Mouse (Mus musculus): ENCODE measurements at regions not wholly inside any gene's neighbourhood (a gene's known extent, or its start where the extent isn't known, plus 50 kb on each side); places are given as distances from the start of the nearest gene placed in this dataset.
"Not testable (repeated sequence)": the region's sequence is repeated elsewhere in the genome, so short reads cannot be mapped to it uniquely, and the experiment has no call there.

DNA sequence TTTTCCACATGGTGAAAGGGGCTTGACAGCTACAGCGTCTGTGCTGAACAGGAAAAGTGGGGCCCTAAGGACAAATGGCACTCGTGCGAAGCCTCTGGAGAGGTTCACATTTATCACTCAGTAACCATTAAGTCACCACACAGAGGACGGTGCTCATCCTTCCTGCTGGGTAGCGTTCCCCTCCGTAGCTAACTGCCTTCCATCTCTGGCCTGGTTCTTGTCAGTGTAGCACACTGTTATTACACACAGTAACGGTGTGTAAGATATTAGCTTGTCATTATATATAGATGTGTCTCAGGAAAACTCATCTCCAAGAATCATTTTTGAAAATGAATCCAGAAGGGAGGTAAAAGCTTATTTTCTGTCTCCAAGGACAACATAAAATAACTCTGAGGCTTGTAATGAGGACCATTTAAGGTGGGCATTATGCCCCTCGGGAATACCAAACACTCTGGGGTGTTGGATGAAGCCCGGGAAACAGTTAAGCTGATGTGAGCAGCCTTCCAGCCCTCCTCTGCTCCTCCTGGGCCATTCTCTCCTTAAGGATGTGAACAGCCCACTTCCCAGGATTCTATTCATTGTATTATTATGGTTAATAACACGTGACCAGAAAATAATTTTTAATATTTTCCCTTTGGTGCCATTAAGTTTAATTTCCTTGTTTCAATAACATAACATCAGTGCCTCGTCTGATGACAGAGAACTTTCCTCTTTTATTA lies 222.7 kb upstream of the Arid2 start:
- Histone ChIP-seq H3K4me1 (ENCODE audit: control insufficient read depth, insufficient read depth, low read length) (no peaks in the 10 kb centered on the region), H3K4me2 (ENCODE audit: low read depth) (no peak overlapping the region), H3K36me3 (ENCODE audit: control insufficient read depth, insufficient read depth, low read length) (no peaks in the 10 kb centered on the region), H3K27me3 (ENCODE audit: control insufficient read depth, insufficient read depth, low read length) (no peaks in the 10 kb centered on the region), H3K9ac (ENCODE audit: low read length) (no peak overlapping the region), H3K4me3 (ENCODE audit: low read depth, low read length) (no peak overlapping the region), H3K27ac (ENCODE audit: low read depth, low read length) (no peak overlapping the region), H3K9me3 (ENCODE audit: control insufficient read depth, low read length) (no peaks in the 10 kb centered on the region)
- no peak for ATAC-seq (ENCODE audit: insufficient read depth, low FRiP score, low TSS enrichment)
- 66% methylated on average over 11 of the region's 11 CpGs for WGBS
- no peak for DNase-seq (ENCODE audit: low spot score)

DNA sequence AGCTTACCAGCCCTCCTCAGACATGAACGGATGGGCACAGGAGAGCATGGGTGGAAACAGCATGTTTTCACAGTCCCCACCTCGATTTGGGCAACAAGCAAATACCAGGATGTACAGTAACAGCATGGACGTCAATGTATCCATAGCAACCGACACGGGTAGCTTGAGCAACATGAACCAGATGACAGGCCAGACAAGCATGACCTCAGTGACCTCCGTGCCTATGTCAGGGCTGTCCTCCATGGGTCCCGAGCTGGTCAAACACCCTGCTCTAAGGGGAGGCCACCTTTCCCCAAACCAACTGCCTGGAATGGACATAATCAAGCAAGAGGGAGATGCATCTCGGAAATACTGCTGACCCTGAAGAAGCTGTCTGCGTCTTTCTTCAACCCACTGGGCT lies 211.7 kb upstream of the Arid2 start:
- ATAC-seq (ENCODE audit: insufficient read depth, low FRiP score, low TSS enrichment) (no peak), DNase-seq (ENCODE audit: low spot score) (no peak)
- no peak overlapping the region for H3K4me2 ChIP-seq (ENCODE audit: low read depth)
- H3K36me3 ChIP-seq (ENCODE audit: control insufficient read depth, insufficient read depth, low read length) = no peaks in the 10 kb centered on the region
- WGBS = 77% methylated on average over 9 of the region's 9 CpGs
- H3K27ac ChIP-seq (ENCODE audit: low read depth, low read length) = no peak overlapping the region
- no peaks in the 10 kb centered on the region for H3K27me3 ChIP-seq (ENCODE audit: control insufficient read depth, insufficient read depth, low read length)
- no peak overlapping the region for H3K9ac ChIP-seq (ENCODE audit: low read length)
- H3K4me1 ChIP-seq (ENCODE audit: control insufficient read depth, insufficient read depth, low read length) = no peaks in the 10 kb centered on the region
- H3K4me3 ChIP-seq (ENCODE audit: low read depth, low read length) = no peak overlapping the region
- H3K9me3 ChIP-seq (ENCODE audit: control insufficient read depth, low read length) = no peaks in the 10 kb centered on the region

DNA sequence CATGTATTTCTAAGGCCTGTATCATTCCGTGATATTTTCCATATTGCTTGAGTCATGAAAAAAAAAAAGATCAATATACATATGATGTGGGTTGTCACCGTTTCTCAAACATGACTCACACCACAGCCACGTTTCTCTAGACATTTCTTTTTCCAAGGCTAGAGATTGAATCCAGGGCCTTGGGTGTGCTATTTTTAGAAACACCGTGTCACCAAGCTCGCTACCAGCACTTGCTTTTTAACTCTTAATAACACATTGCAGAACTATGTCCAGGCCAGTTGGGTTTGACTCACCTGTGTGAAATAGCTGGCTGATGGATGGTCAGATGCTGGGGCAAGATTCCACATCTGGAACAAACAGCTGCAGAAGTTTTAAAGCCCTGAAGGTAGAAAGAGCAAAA lies 209.6 kb upstream of the Arid2 start:
- DNase-seq (ENCODE audit: low spot score) (no peak), ATAC-seq (ENCODE audit: insufficient read depth, low FRiP score, low TSS enrichment) (no peak)
- Histone ChIP-seq H3K4me1 (ENCODE audit: control insufficient read depth, insufficient read depth, low read length) (no peaks in the 10 kb centered on the region), H3K27ac (ENCODE audit: low read depth, low read length) (no peak overlapping the region), H3K4me2 (ENCODE audit: low read depth) (no peak overlapping the region), H3K9me3 (ENCODE audit: control insufficient read depth, low read length) (no peaks in the 10 kb centered on the region), H3K4me3 (ENCODE audit: low read depth, low read length) (no peak overlapping the region), H3K9ac (ENCODE audit: low read length) (no peak overlapping the region), H3K27me3 (ENCODE audit: control insufficient read depth, insufficient read depth, low read length) (no peaks in the 10 kb centered on the region), H3K36me3 (ENCODE audit: control insufficient read depth, insufficient read depth, low read length) (no peaks in the 10 kb centered on the region)
- 80% methylated on average over 5 of the region's 5 CpGs for WGBS

DNA sequence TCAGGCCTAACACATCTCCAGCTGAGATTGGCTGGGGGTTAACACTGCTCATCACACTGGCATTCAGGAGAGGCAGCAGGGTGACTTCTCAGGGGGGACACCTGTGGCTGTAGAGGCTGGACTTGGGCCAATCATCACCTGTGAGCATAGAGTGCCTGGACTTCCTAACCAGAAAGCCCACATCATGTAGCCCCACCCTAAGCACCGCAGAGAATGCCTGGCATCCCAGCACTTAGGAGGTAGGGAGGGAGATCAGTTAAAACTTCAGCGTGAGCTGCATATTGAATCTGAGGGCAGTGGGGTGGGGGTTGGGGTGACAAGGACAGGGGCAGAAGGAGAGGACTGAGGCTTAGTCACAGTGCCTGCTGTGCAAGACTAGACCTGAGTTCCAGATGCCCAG lies 208.7 kb upstream of the Arid2 start:
- Histone ChIP-seq H3K27ac (ENCODE audit: low read depth, low read length) (no peak overlapping the region), H3K9me3 (ENCODE audit: control insufficient read depth, low read length) (no peaks in the 10 kb centered on the region), H3K27me3 (ENCODE audit: control insufficient read depth, insufficient read depth, low read length) (no peaks in the 10 kb centered on the region), H3K4me3 (ENCODE audit: low read depth, low read length) (no peak overlapping the region), H3K4me2 (ENCODE audit: low read depth) (no peak overlapping the region), H3K9ac (ENCODE audit: low read length) (no peak overlapping the region), H3K4me1 (ENCODE audit: control insufficient read depth, insufficient read depth, low read length) (no peaks in the 10 kb centered on the region), H3K36me3 (ENCODE audit: control insufficient read depth, insufficient read depth, low read length) (no peaks in the 10 kb centered on the region)
- no peak for ATAC-seq (ENCODE audit: insufficient read depth, low FRiP score, low TSS enrichment)
- no peak for DNase-seq (ENCODE audit: low spot score)
- 62% methylated on average over 2 of the region's 2 CpGs for WGBS

DNA sequence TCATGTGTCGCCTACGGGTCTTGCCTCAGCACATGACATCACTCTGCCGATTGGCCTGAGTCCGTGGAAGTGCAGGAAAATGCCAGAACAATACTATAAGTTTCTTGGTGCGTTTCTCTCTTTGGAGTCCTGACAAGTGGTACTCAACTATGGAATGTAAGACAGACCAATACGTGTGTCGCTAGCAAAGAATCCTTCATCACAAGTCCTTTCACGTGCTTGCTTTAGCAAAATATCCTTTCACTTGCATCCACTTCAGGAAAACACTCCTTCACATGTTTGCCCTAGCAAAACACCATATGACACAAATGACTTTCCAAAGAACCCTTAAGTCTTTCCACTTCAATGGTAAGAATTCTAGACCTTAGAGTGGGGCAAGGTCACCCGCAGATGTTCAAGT lies 197.6 kb upstream of the Arid2 start:
- H3K4me1 ChIP-seq (ENCODE audit: control insufficient read depth, insufficient read depth, low read length) = no peaks in the 10 kb centered on the region
- no peak overlapping the region for H3K4me3 ChIP-seq (ENCODE audit: low read depth, low read length)
- H3K27me3 ChIP-seq (ENCODE audit: control insufficient read depth, insufficient read depth, low read length) = no peaks in the 10 kb centered on the region
- H3K36me3 ChIP-seq (ENCODE audit: control insufficient read depth, insufficient read depth, low read length) = no peaks in the 10 kb centered on the region
- WGBS = 94% methylated on average over 9 of the region's 9 CpGs
- no peak overlapping the region for H3K4me2 ChIP-seq (ENCODE audit: low read depth)
- no peaks in the 10 kb centered on the region for H3K9me3 ChIP-seq (ENCODE audit: control insufficient read depth, low read length)
- ATAC-seq (ENCODE audit: insufficient read depth, low FRiP score, low TSS enrichment) = no peak
- DNase-seq (ENCODE audit: low spot score) = no peak
- no peak overlapping the region for H3K9ac ChIP-seq (ENCODE audit: low read length)
- no peak overlapping the region for H3K27ac ChIP-seq (ENCODE audit: low read depth, low read length)

DNA sequence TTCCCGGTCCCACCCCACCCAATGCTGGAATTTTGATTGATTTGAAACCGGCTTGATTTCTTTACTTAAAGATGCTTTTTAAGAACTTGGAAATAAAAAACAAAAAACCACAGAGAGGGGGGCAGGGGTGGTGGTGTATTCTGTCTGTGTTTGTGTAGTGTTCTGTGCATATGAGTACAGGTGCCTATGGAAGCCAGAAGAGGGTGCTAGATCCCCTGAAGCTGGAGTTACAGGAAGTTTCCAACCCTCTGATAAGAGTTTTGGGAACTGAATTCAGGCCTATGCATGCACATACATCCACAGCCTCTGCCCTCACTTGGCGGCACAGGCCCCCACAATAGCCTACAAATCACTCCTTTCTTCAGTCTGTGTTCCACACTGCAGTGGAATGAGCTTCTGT lies 190.9 kb upstream of the Arid2 start:
- Histone ChIP-seq H3K9me3 (ENCODE audit: control insufficient read depth, low read length) (no peaks in the 10 kb centered on the region), H3K4me1 (ENCODE audit: control insufficient read depth, insufficient read depth, low read length) (no peaks in the 10 kb centered on the region), H3K4me3 (ENCODE audit: low read depth, low read length) (no peak overlapping the region), H3K9ac (ENCODE audit: low read length) (no peak overlapping the region), H3K27ac (ENCODE audit: low read depth, low read length) (no peak overlapping the region), H3K4me2 (ENCODE audit: low read depth) (no peak overlapping the region), H3K27me3 (ENCODE audit: control insufficient read depth, insufficient read depth, low read length) (no peaks in the 10 kb centered on the region), H3K36me3 (ENCODE audit: control insufficient read depth, insufficient read depth, low read length) (no peaks in the 10 kb centered on the region)
- no peak for ATAC-seq (ENCODE audit: insufficient read depth, low FRiP score, low TSS enrichment)
- 75% methylated on average over 3 of the region's 3 CpGs for WGBS
- DNase-seq (ENCODE audit: low spot score) = no peak

DNA sequence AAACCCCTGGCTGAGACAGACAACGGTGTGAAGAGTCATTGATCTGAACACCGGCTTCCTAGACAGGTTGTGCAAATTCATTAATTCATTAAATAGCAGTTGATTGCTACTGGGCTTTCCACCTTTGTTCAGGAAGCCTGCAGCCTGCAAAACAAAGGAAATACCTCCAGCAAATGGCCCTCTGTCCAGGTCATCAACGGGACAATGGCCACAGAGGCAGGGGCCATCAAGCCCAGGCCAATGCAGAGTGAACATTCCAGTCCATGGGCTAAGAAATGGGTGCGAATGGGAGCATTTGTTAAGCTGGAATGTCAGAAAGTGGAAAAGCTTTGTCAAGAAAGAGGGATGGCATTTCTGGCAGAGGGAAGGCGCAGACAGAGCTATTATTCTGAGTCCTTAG lies 188.5 kb upstream of the Arid2 start:
- no peak for DNase-seq (ENCODE audit: low spot score)
- H3K9ac ChIP-seq (ENCODE audit: low read length) = no peak overlapping the region
- H3K27me3 ChIP-seq (ENCODE audit: control insufficient read depth, insufficient read depth, low read length) = no peaks in the 10 kb centered on the region
- no peaks in the 10 kb centered on the region for H3K9me3 ChIP-seq (ENCODE audit: control insufficient read depth, low read length)
- no peaks in the 10 kb centered on the region for H3K36me3 ChIP-seq (ENCODE audit: control insufficient read depth, insufficient read depth, low read length)
- H3K27ac ChIP-seq (ENCODE audit: low read depth, low read length) = no peak overlapping the region
- no peak overlapping the region for H3K4me2 ChIP-seq (ENCODE audit: low read depth)
- ATAC-seq (ENCODE audit: insufficient read depth, low FRiP score, low TSS enrichment) = no peak
- no peak overlapping the region for H3K4me3 ChIP-seq (ENCODE audit: low read depth, low read length)
- 0 out of 2 replicates have a peak, but pooled peaks cover 1% of the 10 kb centered on the region for H3K4me1 ChIP-seq (ENCODE audit: control insufficient read depth, insufficient read depth, low read length)
- WGBS = 51% methylated on average over 5 of the region's 5 CpGs

DNA sequence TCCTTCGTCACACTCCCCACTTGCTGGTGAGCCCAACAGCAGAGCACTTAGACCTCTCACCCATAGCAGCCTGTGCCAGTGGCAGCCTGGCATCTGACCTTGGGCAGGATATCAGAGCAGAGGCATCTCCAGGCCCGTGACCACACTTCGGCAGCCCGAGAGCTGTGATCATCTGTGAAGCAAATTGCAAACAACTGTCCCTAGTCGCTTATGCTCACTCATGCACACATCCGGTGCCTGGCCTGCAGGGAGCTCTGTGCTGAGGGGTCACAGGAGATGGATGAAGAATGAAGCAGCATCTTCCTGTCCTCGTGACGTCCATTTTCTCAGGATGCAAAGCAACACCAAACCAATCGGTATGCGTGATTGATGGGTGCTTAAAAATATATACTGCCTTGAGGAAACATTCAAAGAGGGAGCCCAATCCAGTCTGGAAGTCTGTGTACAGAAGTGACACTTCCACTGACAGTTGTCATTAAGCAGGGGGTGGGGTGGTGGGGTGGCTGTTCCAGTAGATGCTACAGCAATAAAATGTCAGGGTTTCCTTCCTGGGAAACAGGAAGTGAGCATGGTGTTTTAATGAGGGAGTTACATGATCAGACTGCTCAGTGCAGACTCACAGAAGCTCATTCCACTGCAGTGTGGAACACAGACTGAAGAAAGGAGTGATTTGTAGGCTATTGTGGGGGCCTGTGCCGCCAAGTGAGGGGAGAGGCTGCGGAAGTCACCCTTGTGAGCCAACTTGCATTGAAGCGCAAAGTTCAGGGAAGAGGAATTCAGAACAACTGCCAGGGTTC lies 187.3 kb upstream of the Arid2 start:
- H3K4me3 ChIP-seq (ENCODE audit: low read depth, low read length); DNase-seq (ENCODE audit: low spot score); H3K4me1 ChIP-seq (ENCODE audit: control insufficient read depth, insufficient read depth, low read length); H3K9ac ChIP-seq (ENCODE audit: low read length); H3K9me3 ChIP-seq (ENCODE audit: control insufficient read depth, low read length); ATAC-seq (ENCODE audit: insufficient read depth, low FRiP score, low TSS enrichment); H3K27me3 ChIP-seq (ENCODE audit: control insufficient read depth, insufficient read depth, low read length); H3K36me3 ChIP-seq (ENCODE audit: control insufficient read depth, insufficient read depth, low read length); H3K27ac ChIP-seq (ENCODE audit: low read depth, low read length); H3K4me2 ChIP-seq (ENCODE audit: low read depth): not testable (repeated sequence)
- 71% methylated on average over 11 of the region's 13 CpGs for WGBS

DNA sequence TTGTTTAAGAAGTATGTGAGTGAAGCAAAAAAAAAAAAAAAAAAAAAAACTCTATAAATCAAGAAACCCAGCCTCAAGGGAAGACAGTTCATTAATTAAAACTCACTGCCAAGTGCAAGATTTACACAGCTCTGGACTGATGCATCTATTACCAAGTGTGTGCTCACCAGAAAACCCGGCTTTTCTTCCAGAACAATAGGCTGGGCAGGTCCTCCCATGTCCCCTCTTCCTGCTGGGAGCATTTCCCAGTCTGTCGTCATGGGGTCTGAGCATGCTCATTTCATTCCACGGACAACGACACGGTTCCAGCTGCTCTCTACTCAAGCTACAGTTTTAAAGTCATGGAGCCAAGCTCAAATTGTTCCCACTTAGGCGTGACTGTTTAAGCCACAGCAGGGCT lies 183.6 kb upstream of the Arid2 start:
- DNase-seq (ENCODE audit: low spot score) = peak; percentile 26

More for the DNA sequence above, 183.6 kb upstream of the Arid2 start:
- H3K4me3 ChIP-seq (ENCODE audit: low read depth, low read length) = no peak overlapping the region
- 26% methylated on average over 6 of the region's 6 CpGs for WGBS
- H3K9me3 ChIP-seq (ENCODE audit: control insufficient read depth, low read length) = no peaks in the 10 kb centered on the region
- no peak overlapping the region for H3K27ac ChIP-seq (ENCODE audit: low read depth, low read length)
- H3K27me3 ChIP-seq (ENCODE audit: control insufficient read depth, insufficient read depth, low read length) = no peaks in the 10 kb centered on the region
- peak; percentile 53; the same call in 1 of the 2 replicates for ATAC-seq (ENCODE audit: insufficient read depth, low FRiP score, low TSS enrichment)
- H3K4me1 ChIP-seq (ENCODE audit: control insufficient read depth, insufficient read depth, low read length) = 0 out of 2 replicates have a peak, but pooled peaks cover 3% of the 10 kb centered on the region
- H3K4me2 ChIP-seq (ENCODE audit: low read depth) = no peak overlapping the region
- H3K9ac ChIP-seq (ENCODE audit: low read length) = no peak overlapping the region
- H3K36me3 ChIP-seq (ENCODE audit: control insufficient read depth, insufficient read depth, low read length) = no peaks in the 10 kb centered on the region

All from neural tube, embryonic 11.5 days (tissue).